Mouse (Mus musculus) small intestine, adult 2 months (tissue): ENCODE data around the gene Rps6kc1. TPM values are rescaled to one million over a fixed set of nuclear protein-coding genes. Genes with fewer than 3 reads are reported as not detected.
A peak's percentile ranks its signal among the peaks of the same experiment; 100 is the strongest.

Experiments
- H3K27ac ChIP-seq: fragments of 200-500 bp; 2 replicates; pipeline ENCODE4 v1.5.1; 2012; ENCODE audit warnings: low read depth, low read length, control low read depth, inconsistent platforms; ENCODE audit not compliant: insufficient read depth
- H3K27me3 ChIP-seq: fragments of 200-500 bp; 2 replicates; pipeline ENCODE4 v1.6.1; 2012; ENCODE audit warnings: mild to moderate bottlenecking, moderate library complexity, low read length, inconsistent platforms; ENCODE audit not compliant: control insufficient read depth, insufficient read depth
- H3K36me3 ChIP-seq: fragments of 200-500 bp; 2 replicates; pipeline ENCODE4 v1.6.1; 2012; ENCODE audit warnings: mild to moderate bottlenecking, low read length, control low read depth, inconsistent platforms; ENCODE audit not compliant: control insufficient read depth, insufficient read depth
- H3K4me1 ChIP-seq: fragments of 200-500 bp; 2 replicates; pipeline ENCODE4 v1.6.1; 2012; ENCODE audit warnings: low read length, inconsistent platforms, mixed read lengths; ENCODE audit not compliant: control insufficient read depth, insufficient read depth, insufficient read length
- H3K4me3 ChIP-seq: fragments of 200-500 bp; 2 replicates; pipeline ENCODE4 v1.5.1; 2012; ENCODE audit warnings: low read depth, mild to moderate bottlenecking, control low read depth, inconsistent platforms, low read length, moderate library complexity
- CTCF ChIP-seq: fragments of 200-500 bp; IDR thresholded peaks from 2 replicates; pipeline ENCODE4 v1.5.1; 2012; ENCODE audit warnings: low read depth, mild to moderate bottlenecking, control low read depth, inconsistent platforms, low read length, moderate library complexity, mixed read lengths; ENCODE audit not compliant: insufficient replicate concordance, insufficient read length; ENCODE audit errors: extremely low read depth
- POLR2A ChIP-seq: fragments of 200-500 bp; IDR thresholded peaks from 2 replicates; pipeline ENCODE4 v1.6.1; 2012; ENCODE audit warnings: low read depth, mild to moderate bottlenecking, control low read depth, inconsistent platforms, low read length, moderate library complexity
- WGBS: fragments of 180-500 bp; shearing (Covaris S2); methylation state at CpG from one replicate; pipeline ENCODE4 v1.1.7; 2018; 5-methylcytosine and 5-hydroxymethylcytosine counted together
- polyA plus RNA-seq: library from polyadenylated mRNA; depleted of rRNA; stranded (reverse); fragments of >200 nt; gene quantifications from 2 replicates; pipeline ENCODE4 v1.2.3, GENCODE M21; 2012

Gene Rps6kc1
- polyA plus RNA-seq, 1 experiment = 7.1 TPM

- WGBS = 88% methylated on average over 4 of the region's 4 CpGs
- Histone ChIP-seq H3K4me1 (peaks cover under 1% of the 10 kb centered on the region; the same call in 1 of the 2 replicates), H3K27ac (no peak overlapping the region), H3K4me3 (no peak overlapping the region), H3K36me3 (peaks cover 18% of the 10 kb centered on the region), H3K27me3 (no peaks in the 10 kb centered on the region)
- TF ChIP-seq POLR2A (no peak), CTCF (no peak)
These were observed 25.6 kb downstream of the Rps6kc1 start for GRCm38 (mm10) chr1:190886014-190886413.

GRCm38 (mm10) chr1:190881422-190881821 lies 30.1 kb downstream of the Rps6kc1 start:
- no peaks in the 10 kb centered on the region for H3K27me3 ChIP-seq
- peaks cover 2% of the 10 kb centered on the region; the same call in 1 of the 2 replicates for H3K4me1 ChIP-seq
- TF ChIP-seq POLR2A (no peak), CTCF (peak; percentile 63; the same call in 1 of the 2 replicates)
- no peak overlapping the region for H3K27ac ChIP-seq
- peaks cover 7% of the 10 kb centered on the region for H3K36me3 ChIP-seq
- WGBS = 1% methylated on average over 2 of the region's 2 CpGs
- H3K4me3 ChIP-seq = no peak overlapping the region

DNA sequence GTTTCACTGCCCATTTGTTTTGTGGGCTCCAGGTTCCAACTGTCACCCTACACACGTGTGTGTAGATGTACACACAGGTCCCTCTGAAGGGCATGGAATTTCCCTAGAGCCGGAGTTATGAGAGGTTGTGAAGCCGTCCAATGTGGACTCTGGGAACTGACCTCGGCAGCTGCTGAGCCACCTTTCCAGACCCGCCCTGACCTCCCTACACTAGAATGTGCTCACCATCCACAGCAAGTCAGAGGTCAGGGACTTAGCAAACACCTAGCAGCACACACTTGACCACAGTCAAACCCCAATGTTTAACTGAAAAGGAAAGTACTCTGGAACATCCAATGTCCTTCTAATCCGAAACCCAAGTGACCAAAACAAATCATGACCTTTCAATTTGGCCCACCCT lies 30.9 kb downstream of the Rps6kc1 start:
- no peaks in the 10 kb centered on the region for H3K27me3 ChIP-seq
- peaks cover 7% of the 10 kb centered on the region for H3K36me3 ChIP-seq
- WGBS = 73% methylated on average over 6 of the region's 6 CpGs
- H3K27ac ChIP-seq = peak overlapping the region; percentile 13; the same call in 1 of the 2 replicates
- peaks cover 2% of the 10 kb centered on the region; the same call in 1 of the 2 replicates for H3K4me1 ChIP-seq
- TF ChIP-seq POLR2A (no peak), CTCF (no peak)
- no peak overlapping the region for H3K4me3 ChIP-seq

DNA sequence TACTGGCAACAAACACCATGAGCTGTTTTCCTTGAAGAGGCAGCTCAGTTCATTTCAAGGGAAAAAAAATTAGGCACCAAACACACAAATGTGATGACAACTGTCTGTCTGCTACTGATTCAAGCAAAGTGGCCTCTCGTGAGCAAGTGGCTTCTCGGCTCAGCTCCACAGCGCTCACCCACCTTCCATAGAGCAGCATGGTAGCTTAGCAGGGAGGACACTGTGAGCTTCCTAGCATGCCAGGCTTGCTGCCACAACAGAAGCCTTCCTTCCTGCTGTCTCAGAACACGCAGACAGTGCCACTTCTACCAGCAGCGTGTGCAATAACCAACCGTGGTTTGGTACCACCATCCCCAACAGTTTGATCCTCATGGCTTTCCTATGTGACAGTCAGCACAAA lies 35.8 kb downstream of the Rps6kc1 start:
- TF ChIP-seq POLR2A (no peak), CTCF (no peak)
- 93% methylated on average over 6 of the region's 6 CpGs for WGBS
- H3K27ac ChIP-seq = no peak overlapping the region
- no peaks in the 10 kb centered on the region for H3K27me3 ChIP-seq
- H3K36me3 ChIP-seq = peaks cover 5% of the 10 kb centered on the region
- peaks cover 16% of the 10 kb centered on the region for H3K4me1 ChIP-seq
- H3K4me3 ChIP-seq = no peak overlapping the region

DNA sequence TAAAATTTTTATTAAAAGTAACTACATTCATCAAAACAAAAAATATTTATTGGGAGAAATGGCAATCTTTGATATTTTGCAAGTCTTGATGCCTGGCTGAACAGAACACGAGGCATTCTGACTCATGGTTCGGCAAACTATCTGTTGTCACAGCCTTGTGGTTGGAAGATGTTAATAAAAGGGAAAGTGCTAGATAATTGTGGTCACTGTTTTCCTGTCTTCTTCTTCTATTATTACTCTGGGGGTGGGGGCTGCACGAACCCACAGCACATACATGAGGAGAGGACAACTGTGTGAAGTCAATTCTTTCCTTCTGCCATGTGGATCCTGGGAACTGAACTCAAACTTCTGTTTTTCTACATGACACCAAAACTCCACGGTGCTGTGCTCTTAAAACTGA lies 36.5 kb downstream of the Rps6kc1 start:
- H3K27ac ChIP-seq = no peak overlapping the region
- H3K4me3 ChIP-seq = no peak overlapping the region
- H3K4me1 ChIP-seq = peaks cover 20% of the 10 kb centered on the region
- 82% methylated on average over 4 of the region's 4 CpGs for WGBS
- no peaks in the 10 kb centered on the region for H3K27me3 ChIP-seq
- peaks cover 5% of the 10 kb centered on the region for H3K36me3 ChIP-seq
- TF ChIP-seq CTCF = no peak
- no peak for TF ChIP-seq POLR2A

DNA sequence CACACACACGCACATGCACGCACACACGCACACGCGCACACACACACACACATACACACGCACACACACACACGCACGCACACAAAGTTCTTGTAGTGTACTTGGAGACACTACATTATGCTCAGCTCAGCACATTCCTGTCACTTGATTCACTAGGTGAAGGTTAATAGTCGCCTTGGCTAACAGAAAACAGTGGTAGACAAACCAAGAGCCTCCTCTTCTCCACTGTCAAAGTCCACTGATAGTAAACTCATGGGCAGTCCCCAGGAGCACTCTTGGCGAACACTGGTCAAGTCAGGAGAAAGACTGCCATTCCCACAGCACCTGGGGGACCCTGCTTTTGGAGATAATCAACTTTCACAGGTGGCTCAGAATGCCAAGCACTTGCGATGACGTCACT lies 40.5 kb downstream of the Rps6kc1 start:
- WGBS = 84% methylated on average over 12 of the region's 12 CpGs
- no peak overlapping the region for H3K4me3 ChIP-seq

GRCm38 (mm10) chr1:190869996-190870395 lies 41.6 kb downstream of the Rps6kc1 start:
- H3K27ac ChIP-seq = peak overlapping the region; percentile 93
- H3K4me3 ChIP-seq = no peak overlapping the region
- no peak for TF ChIP-seq POLR2A
- TF ChIP-seq CTCF = no peak
- H3K36me3 ChIP-seq = peaks cover 6% of the 10 kb centered on the region; the same call in 1 of the 2 replicates
- H3K27me3 ChIP-seq = no peaks in the 10 kb centered on the region
- H3K4me1 ChIP-seq = peaks cover 22% of the 10 kb centered on the region
- WGBS = 70% methylated on average over 4 of the region's 4 CpGs

More for the DNA sequence above, 40.5 kb downstream of the Rps6kc1 start:
- peak overlapping the region; percentile 93 for H3K27ac ChIP-seq
- TF ChIP-seq CTCF = no peak
- no peak for TF ChIP-seq POLR2A
- H3K27me3 ChIP-seq = no peaks in the 10 kb centered on the region
- H3K4me1 ChIP-seq = peaks cover 22% of the 10 kb centered on the region
- H3K36me3 ChIP-seq = peaks cover 5% of the 10 kb centered on the region; the same call in 1 of the 2 replicates

DNA sequence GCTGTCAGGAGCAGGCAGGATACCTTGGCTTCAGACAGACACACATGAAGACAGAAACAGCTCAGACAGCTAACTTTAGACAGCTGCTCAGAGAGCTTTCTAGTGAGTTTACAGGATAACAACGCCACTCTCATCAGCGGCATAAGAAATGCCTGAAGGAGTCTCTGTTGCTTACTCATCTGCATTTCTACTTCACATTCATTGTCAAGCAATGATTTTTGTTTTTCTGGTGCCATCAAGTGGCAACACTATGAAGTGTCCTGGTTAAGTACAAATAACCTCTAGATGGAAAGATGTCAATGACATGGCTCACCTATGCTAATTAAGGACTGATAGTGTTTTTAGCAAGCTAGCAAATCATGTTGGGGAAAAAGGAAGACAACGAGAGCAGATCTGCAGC lies 42.8 kb downstream of the Rps6kc1 start:
- Histone ChIP-seq H3K4me1 (peaks cover 22% of the 10 kb centered on the region), H3K4me3 (no peak overlapping the region), H3K27me3 (no peaks in the 10 kb centered on the region), H3K36me3 (peaks cover 3% of the 10 kb centered on the region; the same call in 1 of the 2 replicates), H3K27ac (no peak overlapping the region)
- WGBS = 68% methylated on average over 3 of the region's 3 CpGs
- TF ChIP-seq CTCF (no peak), POLR2A (no peak)
